Comparison of ENCODE assay signal across 11 mouse cellular contexts in the genomic region with DNA sequence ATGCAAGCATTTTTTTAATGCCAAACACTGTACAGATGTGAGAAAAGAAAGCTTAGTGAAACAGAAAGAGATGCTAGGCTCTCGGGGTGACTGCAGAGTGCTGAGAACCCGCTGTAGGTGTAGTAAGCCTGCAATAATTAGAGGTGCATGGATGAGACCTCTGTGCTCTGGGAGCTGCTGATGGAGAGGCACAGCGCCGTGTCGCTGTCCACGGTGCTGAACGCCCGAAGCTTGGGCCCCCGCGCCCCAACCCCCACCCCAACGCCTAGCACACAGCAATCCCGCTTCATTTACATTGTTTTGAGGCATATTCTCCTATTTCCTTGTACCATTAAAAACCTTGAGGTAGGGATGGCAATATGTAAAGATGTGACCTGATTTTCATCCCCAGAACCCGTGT. TPM values are rescaled to one million over a fixed set of nuclear protein-coding genes. Genes with fewer than 3 reads are reported as not detected.
A peak's percentile ranks its signal among the peaks of the same experiment; 100 is the strongest.
DNase-seq lines count a peak whose midpoint lies in the region; ATAC-seq lines count a peak whose summit lies in the region.
"Had no signal": no experiment of that assay in that cellular context is flagged by ENCODE, and none has a peak within 500 bp of the region (broad histone marks: within the 10 kb centered on the region; RNA-seq: fewer than 3 reads in every experiment).

No protein-coding gene starts in this region.

- no peaks in the 10 kb centered on the region for H3K9me3 ChIP-seq in intestine, embryonic 14.5 days (ENCODE audit: control insufficient read depth, low read length)
- H3K9me3 ChIP-seq in intestine, embryonic 16.5 days (ENCODE audit: control insufficient read depth, low read length), result no peaks in the 10 kb centered on the region
- H3K9me3 ChIP-seq: liver, embryonic 13.5 days; stomach, embryonic 15.5 days had no signal

- peaks cover 31% of the 10 kb centered on the region for H3K27me3 ChIP-seq in intestine, embryonic 14.5 days (replicated peaks; ENCODE audit: control insufficient read depth, insufficient read depth, low read length)
- peaks cover 22% of the 10 kb centered on the region for H3K27me3 ChIP-seq in intestine, embryonic 16.5 days (replicated peaks; ENCODE audit: control insufficient read depth, insufficient read depth, low read length)

- no peak overlapping the region for H3K9ac ChIP-seq in intestine, embryonic 14.5 days (ENCODE audit: low read length)
- H3K9ac ChIP-seq in intestine, embryonic 16.5 days (ENCODE audit: low read depth, low read length), result no peak overlapping the region
- H3K9ac ChIP-seq: liver, embryonic 13.5 days; stomach, embryonic 15.5 days had no signal

- H3K4me3 ChIP-seq in intestine, embryonic 14.5 days (ENCODE audit: low read depth, low read length), result no peak overlapping the region
- no peak overlapping the region for H3K4me3 ChIP-seq in intestine, embryonic 16.5 days (ENCODE audit: low read length)
- H3K4me3 ChIP-seq: liver, embryonic 13.5 days; stomach, embryonic 15.5 days had no signal

- H3K4me1 ChIP-seq in intestine, embryonic 14.5 days (replicated peaks; ENCODE audit: control insufficient read depth, insufficient read depth, low read length), result no peaks in the 10 kb centered on the region
- no peaks in the 10 kb centered on the region for H3K4me1 ChIP-seq in intestine, embryonic 16.5 days (ENCODE audit: control insufficient read depth, insufficient read depth, low read length)

- WGBS in intestine, embryonic 14.5 days, result 5% methylated on average over 13 of the region's 13 CpGs
- 8% methylated on average over 13 of the region's 13 CpGs for WGBS in intestine, embryonic 16.5 days

- no peak overlapping the region for H3K4me2 ChIP-seq in intestine, embryonic 14.5 days (ENCODE audit: low read length)
- no peak overlapping the region for H3K4me2 ChIP-seq in intestine, embryonic 16.5 days (ENCODE audit: low read depth, low read length)
- H3K4me2 ChIP-seq: liver, embryonic 13.5 days; stomach, embryonic 15.5 days had no signal

- H3K27ac ChIP-seq in intestine, embryonic 14.5 days (ENCODE audit: low read depth), result no peak overlapping the region
- H3K27ac ChIP-seq in intestine, embryonic 16.5 days (ENCODE audit: low read length), result no peak overlapping the region
- H3K27ac ChIP-seq: liver, embryonic 13.5 days; stomach, embryonic 15.5 days had no signal

- peak; percentile 78 for DNase-seq in intestine, embryonic 14.5 days (ENCODE audit: low spot score)
- peak; percentile 20 for DNase-seq in urinary bladder, postnatal 25 days (ENCODE audit: low spot score)
- DNase-seq in urinary bladder, postnatal 36 days (ENCODE audit: low spot score in 2 of 2), result no peak
- peak; percentile 66 for DNase-seq in forelimb bud, embryonic 11.5 days (ENCODE audit: low read depth, low spot score)
- DNase-seq in right cerebral cortex, postnatal 4 days, result no peak
- no peak for DNase-seq in cerebellum, adult 9-10 months
- DNase-seq: cerebellum, adult 2 months; liver, embryonic 13.5 days had no signal

- ATAC-seq in intestine, embryonic 14.5 days (replicated peaks; ENCODE audit: low FRiP score, low TSS enrichment, low read depth), result no peak
- ATAC-seq in intestine, embryonic 16.5 days, result no peak
- ATAC-seq: inflammation-experienced regulatory T-cells, adult 6 months had no signal

- H3K36me3 ChIP-seq in intestine, embryonic 14.5 days (ENCODE audit: control insufficient read depth, insufficient read depth, low read length), result no peaks in the 10 kb centered on the region
- no peaks in the 10 kb centered on the region for H3K36me3 ChIP-seq in intestine, embryonic 16.5 days (ENCODE audit: control insufficient read depth, insufficient read depth, low read length)
- H3K36me3 ChIP-seq: liver, embryonic 13.5 days; stomach, embryonic 15.5 days had no signal

RNA-seq across cellular contexts. Expression of a gene that starts 3.3 kb away (rescaled TPM):
- 4.5 and 5.8 TPM in 2 replicates for polyA plus RNA-seq in intestine, embryonic 14.5 days (2014; fragmentation: Nextera tagmentation; extraction: Ambion mirVana)
- polyA plus RNA-seq in intestine, embryonic 16.5 days (2015; fragmentation: Nextera tagmentation; extraction: Ambion mirVana), result 4.9 and 5.1 TPM in 2 replicates

RNA-seq across cellular contexts. Expression of a gene that starts 14.1 kb away (rescaled TPM):
- polyA plus RNA-seq in intestine, embryonic 14.5 days (2014; fragmentation: Nextera tagmentation; extraction: Ambion mirVana), result not detected in 2 replicates
- polyA plus RNA-seq in intestine, embryonic 16.5 days (2015; fragmentation: Nextera tagmentation; extraction: Ambion mirVana), result not detected in 2 replicates
- polyA plus RNA-seq: cerebellum, adult 2 months; inflammation-experienced regulatory T-cells, adult 6 months; liver, embryonic 13.5 days; stomach, embryonic 15.5 days had no signal

RNA-seq across cellular contexts. Expression of a gene that starts 43.7 kb away (rescaled TPM):
- 0.15 and 0.27 TPM in 2 replicates for polyA plus RNA-seq in intestine, embryonic 14.5 days (2014; fragmentation: Nextera tagmentation; extraction: Ambion mirVana)
- polyA plus RNA-seq in intestine, embryonic 16.5 days (2015; fragmentation: Nextera tagmentation; extraction: Ambion mirVana), result 0.05 and 0.18 TPM in 2 replicates
- polyA plus RNA-seq: inflammation-experienced regulatory T-cells, adult 6 months; liver, embryonic 13.5 days had no signal

RNA-seq across cellular contexts. Expression of a gene that starts 58.7 kb away (rescaled TPM):
- 0.41 and 0.44 TPM in 2 replicates for polyA plus RNA-seq in intestine, embryonic 14.5 days (2014; fragmentation: Nextera tagmentation; extraction: Ambion mirVana)
- polyA plus RNA-seq in intestine, embryonic 16.5 days (2015; fragmentation: Nextera tagmentation; extraction: Ambion mirVana), result 0.95 and 1.2 TPM in 2 replicates

Comparison
In these comparisons a context has a peak if more than half of its experiments do, and no peak if none do; other contexts are left out.
1. DNase-seq: peak in intestine, embryonic 14.5 days (single experiment), urinary bladder, postnatal 25 days (single experiment) and forelimb bud, embryonic 11.5 days (single experiment); none in urinary bladder, postnatal 36 days (0 of 2), right cerebral cortex, postnatal 4 days (single experiment) and cerebellum, adult 9-10 months (single experiment).